8 mouse cellular contexts compared by ENCODE assay signal in genomic region chr7:121730225-121730624, GRCm38 (mm10). TPM values are rescaled to one million over a fixed set of nuclear protein-coding genes. Genes with fewer than 3 reads are reported as not detected.
DNase-seq lines count a peak whose midpoint lies in the region; ATAC-seq and TF ChIP-seq lines count a peak whose summit lies in the region.

No protein-coding gene starts in this region.

- peak; percentile 60 for TF ChIP-seq CTCF in intestine, postnatal 0 days (IDR thresholded peaks at IDR 0.05; ENCODE audit: low read depth)

- WGBS in intestine, postnatal 0 days = 13% methylated on average over 5 of the region's 5 CpGs
- WGBS in intestine, embryonic 15.5 days = 16% methylated on average over 5 of the region's 5 CpGs
- 16% methylated on average over 5 of the region's 5 CpGs for WGBS in limb, embryonic 11.5 days

- no peaks in the 10 kb centered on the region for H3K36me3 ChIP-seq in intestine, postnatal 0 days (ENCODE audit: control insufficient read depth, insufficient read depth)
- H3K36me3 ChIP-seq in intestine, embryonic 15.5 days = no peaks in the 10 kb centered on the region
- H3K36me3 ChIP-seq in limb, embryonic 11.5 days (ENCODE audit: control insufficient read depth, insufficient read depth, low read length) = no peaks in the 10 kb centered on the region

- H3K27ac ChIP-seq in intestine, postnatal 0 days (ENCODE audit: low read depth, low read length) = no peak overlapping the region
- no peak overlapping the region for H3K27ac ChIP-seq in intestine, embryonic 15.5 days
- no peak overlapping the region for H3K27ac ChIP-seq in limb, embryonic 11.5 days (replicated peaks; ENCODE audit: low read depth, low read length)

- no peak overlapping the region for H3K9ac ChIP-seq in intestine, postnatal 0 days (ENCODE audit: low read depth, low read length)
- H3K9ac ChIP-seq in intestine, embryonic 15.5 days = no peak overlapping the region
- H3K9ac ChIP-seq in limb, embryonic 11.5 days (ENCODE audit: low read length) = no peak overlapping the region

- peaks cover 16% of the 10 kb centered on the region for H3K27me3 ChIP-seq in intestine, postnatal 0 days (replicated peaks; ENCODE audit: control insufficient read depth, insufficient read depth, low read length)
- peaks cover 11% of the 10 kb centered on the region; the same call in 1 of the 2 replicates for H3K27me3 ChIP-seq in intestine, embryonic 15.5 days (replicated peaks)
- peaks cover 13% of the 10 kb centered on the region for H3K27me3 ChIP-seq in limb, embryonic 11.5 days (ENCODE audit: control insufficient read depth, insufficient read depth, low read length)

- no peak overlapping the region for H3K4me3 ChIP-seq in intestine, postnatal 0 days (ENCODE audit: low read depth, low read length)
- H3K4me3 ChIP-seq in intestine, embryonic 15.5 days (replicated peaks) = no peak overlapping the region
- H3K4me3 ChIP-seq in limb, embryonic 11.5 days (ENCODE audit: low read depth, low read length) = no peak overlapping the region

- H3K4me2 ChIP-seq in intestine, postnatal 0 days (replicated peaks; ENCODE audit: low read depth) = no peak overlapping the region
- no peak overlapping the region for H3K4me2 ChIP-seq in intestine, embryonic 15.5 days (replicated peaks)
- H3K4me2 ChIP-seq in limb, embryonic 11.5 days (ENCODE audit: low read depth, severe bottlenecking) = no peak overlapping the region

- ATAC-seq in intestine, postnatal 0 days = no peak
- no peak for ATAC-seq in intestine, embryonic 15.5 days
- ATAC-seq in limb, embryonic 11.5 days (ENCODE audit: insufficient number of reproducible peaks, low FRiP score, low TSS enrichment, low read depth) = no peak
- ATAC-seq in cerebellum, adult (ENCODE audit: insufficient number of reproducible peaks, low FRiP score, low TSS enrichment) = no peak

- H3K9me3 ChIP-seq in intestine, postnatal 0 days (ENCODE audit: control insufficient read depth) = no peaks in the 10 kb centered on the region
- H3K9me3 ChIP-seq in intestine, embryonic 15.5 days = no peaks in the 10 kb centered on the region
- no peaks in the 10 kb centered on the region for H3K9me3 ChIP-seq in limb, embryonic 11.5 days (ENCODE audit: control insufficient read depth, low read length)

- no peaks in the 10 kb centered on the region for H3K4me1 ChIP-seq in intestine, postnatal 0 days (replicated peaks; ENCODE audit: control insufficient read depth, insufficient read depth, low read length)
- peaks cover 4% of the 10 kb centered on the region; the same call in 1 of the 2 replicates for H3K4me1 ChIP-seq in intestine, embryonic 15.5 days (replicated peaks)
- H3K4me1 ChIP-seq in limb, embryonic 11.5 days (ENCODE audit: control insufficient read depth, insufficient read depth, low read length) = 0 out of 2 replicates have a peak, but pooled peaks cover 3% of the 10 kb centered on the region

- peak; percentile 50 for DNase-seq in ES-CJ7 (ENCODE audit: low read depth, low spot score)
- DNase-seq in adrenal gland, postnatal 25 days = peak; percentile 62
- DNase-seq in limb, embryonic 11.5 days (ENCODE audit: low spot score) = peak; percentile 85
- peak; percentile 25 for DNase-seq in testis, postnatal 14 days (ENCODE audit: low spot score)
- DNase-seq in cerebellum, adult 18-20 months = no peak

RNA-seq across cellular contexts. Expression of gene Scnn1g, which starts 4.1 kb away (rescaled TPM):
- 0.57 and 0.69 TPM in 2 replicates for polyA plus RNA-seq in intestine, postnatal 0 days (2015; fragmentation: Nextera tagmentation; extraction: Ambion mirVana)
- polyA plus RNA-seq in intestine, embryonic 15.5 days (2015; fragmentation: Nextera tagmentation; extraction: Ambion mirVana) = 0.19 and 0.24 TPM in 2 replicates
- 0.09 TPM in 1 of 2 replicates, not detected in the other for total RNA-seq in adrenal gland, postnatal 25 days (2021)
- 0.14 TPM in 1 of 2 replicates, not detected in the other for polyA plus RNA-seq in limb, embryonic 11.5 days (2014; fragmentation: Nextera tagmentation; extraction: Ambion mirVana)

RNA-seq across cellular contexts. Expression of gene Usp31, which starts 23.2 kb away (rescaled TPM):
- polyA plus RNA-seq in intestine, postnatal 0 days (2015; fragmentation: Nextera tagmentation; extraction: Ambion mirVana) = 0.64 and 0.72 TPM in 2 replicates
- 1.6 and 1.8 TPM in 2 replicates for polyA plus RNA-seq in intestine, embryonic 15.5 days (2015; fragmentation: Nextera tagmentation; extraction: Ambion mirVana)
- total RNA-seq in adrenal gland, postnatal 25 days (2021) = 15.4 and 18.8 TPM in 2 replicates
- 2.5 and 3.1 TPM in 2 replicates for polyA plus RNA-seq in limb, embryonic 11.5 days (2014; fragmentation: Nextera tagmentation; extraction: Ambion mirVana)

Comparison
In these comparisons a context has a peak if more than half of its experiments do, and no peak if none do; other contexts are left out.
1. DNase-seq: peak in ES-CJ7 (single experiment), adrenal gland, postnatal 25 days (single experiment), limb, embryonic 11.5 days (single experiment) and testis, postnatal 14 days (single experiment); none in cerebellum, adult 18-20 months (0 of 2).